Mouse (Mus musculus) CH12.LX (cell line): ENCODE measurements around the gene Sec11a. TPM values are rescaled to one million over a fixed set of nuclear protein-coding genes. Genes with fewer than 3 reads are reported as not detected.

Experiments
- DNase-seq: peaks from one replicate; pipeline ENCODE4 v3.0.0-alpha.2; 2013; ENCODE audit errors: extremely low read depth
- H3K27ac ChIP-seq: 2 replicates; pipeline ENCODE4 v1.5.1; 2012; ENCODE audit warnings: low read depth, mild to moderate bottlenecking, control low read depth, moderate library complexity; ENCODE audit not compliant: insufficient read depth
- H3K27me3 ChIP-seq: replicated peaks from 2 replicates; pipeline ENCODE3; 2012; ENCODE audit warnings: inconsistent platforms
- H3K36me3 ChIP-seq, 2 experiments: replicated peaks in 1 of 2; 2 replicates each; pipeline versions ENCODE3 to v1.6.1; 2012; ENCODE audit warnings: inconsistent platforms in 1 of 2, low read length in 1 of 2, mild to moderate bottlenecking in 1 of 2, mixed read lengths in 1 of 2, moderate library complexity in 1 of 2; ENCODE audit not compliant: control insufficient read depth in 1 of 2, insufficient read depth in 1 of 2
- H3K4me1 ChIP-seq, 2 experiments: 2 replicates each; pipeline ENCODE4 v1.6.1; 2012; ENCODE audit warnings: inconsistent platforms in 1 of 2, moderate library complexity in 1 of 2; ENCODE audit not compliant: insufficient read depth in 2 of 2, control insufficient read depth in 1 of 2
- H3K4me2 ChIP-seq: 2 replicates; pipeline ENCODE4 v1.6.1; 2012; ENCODE audit warnings: low read depth, mild to moderate bottlenecking, control low read depth; ENCODE audit not compliant: poor library complexity, insufficient read depth, severe bottlenecking
- H3K4me3 ChIP-seq, 3 experiments: fragments of 150-350 bp in 1 of 3; sonication (generic) in 1 of 3; replicated peaks in 1 of 3; 2 replicates each; pipeline versions ENCODE3 to v1.5.1; 2011 to 2012; ENCODE audit warnings: low read depth in 2 of 3, low read length in 2 of 3, mild to moderate bottlenecking in 2 of 3, moderate library complexity in 2 of 3, control low read depth in 1 of 3, improper control_type of control experiment in 1 of 3, inconsistent platforms in 1 of 3, mixed read lengths in 1 of 3; ENCODE audit not compliant: poor library complexity in 1 of 3
- H3K79me2 ChIP-seq: replicated peaks from 2 replicates; pipeline ENCODE4 v1.6.1; 2012; ENCODE audit warnings: mild to moderate bottlenecking, moderate library complexity; ENCODE audit not compliant: control insufficient read depth, poor library complexity, insufficient read depth, severe bottlenecking; ENCODE audit errors: extremely low read depth
- H3K9ac ChIP-seq: 2 replicates; pipeline ENCODE4 v1.6.1; 2012; ENCODE audit warnings: low read depth, mild to moderate bottlenecking, control low read depth, moderate library complexity; ENCODE audit not compliant: insufficient read depth
- H3K9me3 ChIP-seq: replicated peaks from 2 replicates; pipeline ENCODE3; 2012; ENCODE audit warnings: low read length, inconsistent platforms, mixed read lengths
- EP300 ChIP-seq: IDR thresholded peaks from 2 replicates; pipeline ENCODE4 v1.6.1; 2011; ENCODE audit warnings: low read length, improper control_type of control experiment
- ETS1 ChIP-seq: conservative IDR thresholded peaks from 2 replicates; pipeline ENCODE4 v1.6.1; 2012; ENCODE audit warnings: low read depth, mild to moderate bottlenecking, inconsistent platforms, low read length, improper control_type of control experiment, moderate library complexity
- HCFC1 ChIP-seq: IDR thresholded peaks from 2 replicates; pipeline ENCODE4 v1.6.1; 2012; ENCODE audit warnings: low read depth, mild to moderate bottlenecking, inconsistent platforms, low read length, improper control_type of control experiment
- IRF4 ChIP-seq: IDR thresholded peaks from 2 replicates; pipeline ENCODE4 v1.6.1; 2014; ENCODE audit warnings: low read depth, mild to moderate bottlenecking, inconsistent platforms, low read length, improper control_type of control experiment
- JUN ChIP-seq: IDR thresholded peaks from 2 replicates; pipeline ENCODE4 v1.6.1; 2011; ENCODE audit warnings: low read depth, mild to moderate bottlenecking, low read length, improper control_type of control experiment, moderate library complexity; ENCODE audit not compliant: insufficient read depth
- JUND ChIP-seq: conservative IDR thresholded peaks from 2 replicates; pipeline ENCODE4 v1.6.1; 2011; ENCODE audit warnings: low read depth, low read length, improper control_type of control experiment
- KAT2A ChIP-seq: IDR thresholded peaks from 2 replicates; pipeline ENCODE4 v1.6.1; 2012; ENCODE audit warnings: low read length, improper control_type of control experiment, inconsistent platforms; ENCODE audit not compliant: insufficient replicate concordance
- MAX ChIP-seq: IDR thresholded peaks from 2 replicates; pipeline ENCODE4 v1.6.1; 2011; ENCODE audit warnings: low read length, improper control_type of control experiment
- MEF2A ChIP-seq: IDR thresholded peaks from 2 replicates; pipeline ENCODE4 v1.6.1; 2014; ENCODE audit warnings: low read depth, mild to moderate bottlenecking, inconsistent platforms, low read length, improper control_type of control experiment, borderline replicate concordance
- NRF1 ChIP-seq: IDR thresholded peaks from 2 replicates; pipeline ENCODE4 v1.6.1; 2014; ENCODE audit warnings: low read depth, mild to moderate bottlenecking, inconsistent platforms, low read length, improper control_type of control experiment, moderate library complexity
- PAX5 ChIP-seq: IDR thresholded peaks from 2 replicates; pipeline ENCODE4 v1.6.1; 2012; ENCODE audit warnings: low read length, inconsistent platforms, mixed read lengths
- POLR2A ChIP-seq: IDR thresholded peaks from 2 replicates; pipeline ENCODE4 v1.6.1; 2011; ENCODE audit warnings: low read depth, mild to moderate bottlenecking, improper control_type of control experiment, low read length
- RAD21 ChIP-seq: IDR thresholded peaks from 2 replicates; pipeline ENCODE4 v1.6.1; 2011; ENCODE audit warnings: low read depth, mild to moderate bottlenecking, low read length, improper control_type of control experiment, moderate library complexity
- RCOR1 ChIP-seq: conservative IDR thresholded peaks from 2 replicates; pipeline ENCODE4 v1.6.1; 2012; ENCODE audit warnings: low read depth, mild to moderate bottlenecking, inconsistent platforms, low read length, improper control_type of control experiment
- UBTF ChIP-seq: IDR thresholded peaks from 2 replicates; pipeline ENCODE4 v1.6.1; 2012; ENCODE audit warnings: low read depth, mild to moderate bottlenecking, inconsistent platforms, low read length, improper control_type of control experiment, moderate library complexity
- USF2 ChIP-seq: conservative IDR thresholded peaks from 2 replicates; pipeline ENCODE4 v1.6.1; 2011; ENCODE audit warnings: low read depth, low read length, improper control_type of control experiment
- ZKSCAN1 ChIP-seq: IDR thresholded peaks from 2 replicates; pipeline ENCODE4 v1.6.1; 2012; ENCODE audit warnings: low read depth, inconsistent platforms, low read length, improper control_type of control experiment, borderline replicate concordance
- ZMIZ1 ChIP-seq: IDR thresholded peaks from 2 replicates; pipeline ENCODE4 v1.6.1; 2012; ENCODE audit warnings: low read depth, mild to moderate bottlenecking, inconsistent platforms, low read length, improper control_type of control experiment
- dilution Hi-C: fragments of 300-500 bp; cut with MboI; formaldehyde crosslinking; loops from 2 replicates; pipeline ENCODE4 v1.14.3; 2020; ENCODE audit warnings: low sequenced_read_pairs; ENCODE audit not compliant: extremely low pct_unique_long_range_greater_than_20kb, extremely low pct_ligation_motif_present
- in situ Hi-C: fragments of 300-500 bp; cut with MboI; formaldehyde crosslinking; loops from 3 replicates; pipeline ENCODE4 v1.14.3; 2019; ENCODE audit warnings: low sequenced_read_pairs, low pct_ligation_motif_present, low pct_unique_long_range_greater_than_20kb, mixed read lengths
- polyA plus RNA-seq: library from polyadenylated mRNA; unstranded; fragments of >175 nt; gene quantifications from 2 replicates; pipeline ENCODE4 v1.2.1, GENCODE M21; 2012; ENCODE audit warnings: low read depth; ENCODE audit not compliant: insufficient read length
- total RNA-seq, 2 experiments: library from RNA; depleted of rRNA; stranded (reverse); fragments of 300-350 nt in 1 of 2; fragments of >200 nt in 1 of 2; gene quantifications; 2 replicates each; pipeline ENCODE4 v1.2.3; 2012 to 2014

Gene Sec11a
- total and polyA plus RNA-seq, 3 experiments, result 93.5 to 141 (median 126) TPM

GRCm38 (mm10) chr7:80970913-80971312 is 23.3 kb upstream of the Sec11a start:
- no peak overlapping the region for H3K27ac ChIP-seq
- no peak overlapping the region for H3K4me2 ChIP-seq
- in situ Hi-C loops, result no loop called here
- H3K36me3 ChIP-seq, result no peaks in the 10 kb centered on the region
- H3K27me3 ChIP-seq, result no peaks in the 10 kb centered on the region
- no peaks in the 10 kb centered on the region for H3K4me1 ChIP-seq
- no peak overlapping the region for H3K9ac ChIP-seq
- TF ChIP-seq MAX (no peak), RAD21 (no peak), KAT2A (no peak), JUND (no peak), IRF4 (no peak), JUN (no peak), ZKSCAN1 (no peak), USF2 (no peak), MEF2A (no peak), RCOR1 (no peak), POLR2A (no peak), PAX5 (no peak), ETS1 (no peak), UBTF (no peak), ZMIZ1 (no peak), HCFC1 (no peak)
- no peaks in the 10 kb centered on the region for H3K79me2 ChIP-seq
- dilution Hi-C loops, result no loop called here
- peaks cover 7% of the 10 kb centered on the region for H3K9me3 ChIP-seq
- H3K4me3 ChIP-seq, result no peak overlapping the region
- DNase-seq, result no peak

DNA sequence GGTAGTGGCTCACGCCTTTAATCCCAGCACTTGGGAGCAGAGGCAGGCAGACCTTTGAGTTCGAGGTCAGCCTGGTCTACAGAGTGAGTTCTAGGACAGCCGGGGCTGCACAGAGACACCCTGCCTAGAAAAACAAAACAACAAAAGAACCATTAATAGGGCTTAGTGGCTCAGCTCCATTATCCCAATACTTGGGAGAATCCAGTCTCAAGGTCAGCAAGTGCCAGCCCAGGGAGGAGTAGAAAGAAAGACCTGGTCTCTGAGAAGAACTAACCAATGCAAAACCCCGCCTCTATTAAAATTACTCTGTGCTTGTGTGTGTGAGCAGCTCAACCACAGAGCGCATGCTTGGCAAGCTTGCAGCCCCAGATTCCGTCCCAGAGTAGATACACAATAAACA is 15.2 kb upstream of the Sec11a start:
- Histone ChIP-seq H3K27me3 (no peaks in the 10 kb centered on the region), H3K36me3 (no peaks in the 10 kb centered on the region), H3K9ac (no peak overlapping the region), H3K79me2 (no peaks in the 10 kb centered on the region), H3K4me1 (no peaks in the 10 kb centered on the region), H3K27ac (no peak overlapping the region), H3K4me3 (no peak overlapping the region), H3K9me3 (no peaks in the 10 kb centered on the region), H3K4me2 (no peak overlapping the region)
- in situ Hi-C loops, result no loop called here
- TF ChIP-seq NRF1 (peak; percentile 21; the same call in 1 of the 2 replicates), ETS1 (no peak), EP300 (no peak), USF2 (no peak), MAX (no peak)
- dilution Hi-C loops, result no loop called here
- DNase-seq, result no peak
